In genomic region chr3:153911882-153912440, GRCm38 (mm10) we compare ENCODE assay signal across 8 mouse cellular contexts. TPM values are rescaled to one million over a fixed set of nuclear protein-coding genes. Genes with fewer than 3 reads are reported as not detected.
DNase-seq lines count a peak whose midpoint lies in the region; ATAC-seq and TF ChIP-seq lines count a peak whose summit lies in the region.

No protein-coding gene starts in this region.

- peaks cover 32% of the 10 kb centered on the region for H3K36me3 ChIP-seq in hindbrain, postnatal 0 days (ENCODE audit: insufficient read depth, low read length)

- H3K27ac ChIP-seq in left cerebral cortex, adult 2 months: peak overlapping the region; percentile 99; the same call in 1 of the 2 replicates
- peak overlapping the region; percentile 96 for H3K27ac ChIP-seq in hindbrain, postnatal 0 days

- H3K9me3 ChIP-seq in hindbrain, postnatal 0 days (ENCODE audit: low read length): no peaks in the 10 kb centered on the region

- peak overlapping the region; percentile 77 for H3K4me2 ChIP-seq in hindbrain, postnatal 0 days (ENCODE audit: low read depth, low read length)

- H3K9ac ChIP-seq in hindbrain, postnatal 0 days (replicated peaks; ENCODE audit: low read length): peak overlapping the region; percentile 92

- intact Hi-C loops in left cerebral cortex, adult 2 months (cut with DNase I): no loop called here
- intact Hi-C loops in left cerebral cortex, postnatal 4 days (cut with DNase I): no loop called here

- no peak for DNase-seq in left cerebral cortex, adult 2 months (ENCODE audit: extremely low spot score in 1 of 2, low spot score in 2 of 2)
- DNase-seq in left cerebral cortex, postnatal 4 days: no peak
- peak; percentile 18 for DNase-seq in brain, adult 2 months (ENCODE audit: low read depth, low spot score)
- no peak for DNase-seq in hindbrain, postnatal 0 days (ENCODE audit: low spot score)
- peak; percentile 25 for DNase-seq in naive thymus-derived CD4-positive, alpha-beta T cell, adult 2 months (ENCODE audit: low read depth)
- no peak for DNase-seq in frontal cortex, postnatal 25 days (ENCODE audit: low spot score in 2 of 2)
- no peak for DNase-seq in spleen, postnatal 4 days (ENCODE audit: low spot score in 2 of 2)
- DNase-seq in frontal cortex, postnatal 36 days (ENCODE audit: low spot score in 2 of 2): no peak

- no peaks in the 10 kb centered on the region for H3K27me3 ChIP-seq in hindbrain, postnatal 0 days (ENCODE audit: insufficient read depth, low read length)

- H3K4me3 ChIP-seq in left cerebral cortex, adult 2 months: peak overlapping the region; percentile 78
- H3K4me3 ChIP-seq in hindbrain, postnatal 0 days (ENCODE audit: low read length): peak overlapping the region; percentile 87

- TF ChIP-seq CTCF in left cerebral cortex, adult 2 months (IDR thresholded peaks at IDR 0.05): no peak
- TF ChIP-seq CTCF in hindbrain, postnatal 0 days (IDR thresholded peaks at IDR 0.05; ENCODE audit: low read depth): no peak

- ATAC-seq in hindbrain, postnatal 0 days: no peak

- H3K4me1 ChIP-seq in hindbrain, postnatal 0 days (ENCODE audit: insufficient read depth, low read length): peaks cover 21% of the 10 kb centered on the region

- WGBS in hindbrain, postnatal 0 days: 3% methylated on average over 12 of the region's 12 CpGs

RNA-seq across cellular contexts. Expression of gene Rabggtb, which starts 0.8 kb away (rescaled TPM):
- total RNA-seq in left cerebral cortex, adult 2 months (2021): 10 to 100 TPM; 69.2 to 70.8 TPM
- 10 to 100 TPM; 57.7 to 64.1 TPM for total RNA-seq in left cerebral cortex, postnatal 4 days (2021)
- 60.9 and 68.5 TPM in 2 replicates for total RNA-seq in hindbrain, postnatal 0 days (2014; rRNA removed)
- 62.5 and 63.3 TPM in 2 replicates for polyA plus RNA-seq in hindbrain, postnatal 0 days (2015; fragmentation: Nextera tagmentation; extraction: Ambion mirVana)

RNA-seq across cellular contexts. Expression of gene Msh4, which starts 6.0 kb away (rescaled TPM):
- under 1 TPM; 0.30 to 0.36 TPM for total RNA-seq in left cerebral cortex, adult 2 months (2021)
- total RNA-seq in left cerebral cortex, postnatal 4 days (2021): under 1 TPM; 0.64 to 0.97 TPM
- total RNA-seq in hindbrain, postnatal 0 days (2014; rRNA removed): 0.40 and 0.68 TPM in 2 replicates
- 0.13 and 0.19 TPM in 2 replicates for polyA plus RNA-seq in hindbrain, postnatal 0 days (2015; fragmentation: Nextera tagmentation; extraction: Ambion mirVana)

RNA-seq across cellular contexts. Expression of gene Acadm, which starts 32.5 kb away (rescaled TPM):
- 10 to 100 TPM; 44.8 to 47.3 TPM for total RNA-seq in left cerebral cortex, adult 2 months (2021)
- total RNA-seq in left cerebral cortex, postnatal 4 days (2021): 10 to 100 TPM; 29.5 to 33.9 TPM
- 42.1 and 92.6 TPM in 2 replicates for total RNA-seq in hindbrain, postnatal 0 days (2014; rRNA removed)
- 67.9 and 71.9 TPM in 2 replicates for polyA plus RNA-seq in hindbrain, postnatal 0 days (2015; fragmentation: Nextera tagmentation; extraction: Ambion mirVana)

Comparison
In these comparisons a context has a peak if more than half of its experiments do, and no peak if none do; other contexts are left out.
1. DNase-seq: peak in brain, adult 2 months (single experiment) and naive thymus-derived CD4-positive, alpha-beta T cell, adult 2 months (single experiment); none in left cerebral cortex, adult 2 months (0 of 2), left cerebral cortex, postnatal 4 days (single experiment), hindbrain, postnatal 0 days (single experiment), frontal cortex, postnatal 25 days (0 of 2), spleen, postnatal 4 days (0 of 2) and frontal cortex, postnatal 36 days (0 of 2).